Mouse (Mus musculus) megakaryocyte-erythroid progenitor cell, adult 5-6 weeks (primary cell): ENCODE measurements around the gene Rab3b. TPM values are rescaled to one million over a fixed set of nuclear protein-coding genes. Genes with fewer than 3 reads are reported as not detected.

Experiments
- ATAC-seq: replicated peaks from 2 replicates; pipeline ENCODE4 v1.8.0; 2016; ENCODE audit warnings: mild to moderate bottlenecking, inconsistent platforms; ENCODE audit not compliant: severe bottlenecking, poor library complexity, low FRiP score, low TSS enrichment
- total RNA-seq, 2 experiments: library from RNA; stranded (forward) in 1 of 2; stranded (reverse) in 1 of 2; fragments of 200-1000, 215-1000 nt in 1 of 2; fragments of >200 nt in 1 of 2; fragmentation: Nextera tagmentation in 1 of 2; gene quantifications; 2 replicates each; pipeline ENCODE4 v1.2.3; 2014 to 2017

Gene Rab3b
- total RNA-seq, 2 experiments from 2014 or later, result not detected

GRCm38 (mm10) chr4:108940681-108941473, 62.0 kb downstream of the Rab3b start:
- no peak for ATAC-seq

DNA sequence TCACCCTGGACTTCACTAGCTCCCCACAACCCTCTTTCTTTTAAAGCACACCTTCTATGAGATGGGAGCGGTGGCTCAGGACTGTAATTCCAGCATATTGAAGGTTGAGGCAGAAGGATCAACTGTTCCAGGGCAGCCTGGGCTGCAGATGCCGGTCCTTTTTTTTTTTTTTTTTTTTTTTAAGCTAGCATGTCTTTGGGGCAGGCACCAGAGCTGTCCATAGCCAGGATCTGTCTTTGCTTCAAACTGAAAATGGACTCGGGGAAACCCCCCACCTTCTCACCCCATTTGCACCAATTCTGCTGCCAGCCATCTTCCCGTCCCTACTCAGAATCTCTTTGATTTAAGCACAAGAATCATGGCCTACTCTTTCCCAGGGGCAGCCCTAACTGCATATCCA, 63.3 kb downstream of the Rab3b start:
- ATAC-seq, result no peak

DNA sequence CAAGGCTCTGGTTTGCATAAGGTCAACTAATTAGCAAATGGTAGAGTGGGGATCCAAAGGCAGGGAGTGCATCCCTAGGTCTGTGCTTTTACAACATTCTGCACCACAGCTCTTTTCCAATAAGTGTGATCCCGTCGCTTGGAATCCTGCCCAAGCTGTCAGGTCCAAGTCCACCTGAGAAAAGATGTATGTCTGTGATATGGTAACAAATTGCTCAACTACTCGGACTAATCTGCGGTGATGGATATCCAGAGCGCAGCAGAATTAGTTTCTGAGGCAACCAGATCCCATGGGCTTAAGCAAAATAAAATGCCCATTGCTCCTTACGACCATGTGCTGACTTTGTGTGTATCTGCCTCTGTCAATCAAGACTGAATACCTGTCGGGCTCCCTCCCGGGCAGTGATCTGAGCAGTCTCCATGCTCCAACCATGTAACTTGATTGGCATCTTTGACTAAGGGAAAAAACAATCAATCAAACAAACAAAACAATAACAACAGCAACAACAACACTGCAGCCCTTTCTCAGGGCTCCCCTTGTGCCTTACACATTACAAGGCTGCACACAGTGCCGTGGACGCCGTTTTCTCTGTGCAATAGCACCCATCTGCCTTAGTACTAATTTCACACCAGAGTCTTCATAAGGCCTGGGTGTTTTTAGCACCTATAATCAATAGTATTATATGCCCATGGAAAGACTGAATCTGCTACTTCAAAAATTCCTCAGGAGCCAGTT, 64.3 kb downstream of the Rab3b start:
- ATAC-seq, result no peak

DNA sequence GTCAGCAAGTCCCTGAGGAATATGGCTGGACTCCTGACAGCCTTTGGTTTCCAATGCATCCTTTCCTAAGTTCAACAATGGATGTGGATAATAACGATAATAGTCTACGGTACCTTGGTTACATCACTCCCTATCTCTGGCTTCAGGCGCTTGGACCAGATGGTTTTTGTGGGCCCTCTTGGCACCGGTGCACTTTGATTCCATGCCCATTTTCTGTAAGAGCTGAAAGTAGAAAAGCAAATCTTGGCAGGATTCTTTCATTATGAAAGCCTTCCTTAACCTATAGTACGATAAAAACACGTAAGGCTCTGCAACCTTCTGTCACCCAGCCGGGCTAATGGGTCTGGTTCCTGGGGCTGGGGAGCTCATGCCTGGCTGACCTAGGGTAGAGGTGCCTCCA, 70.3 kb downstream of the Rab3b start:
- no peak for ATAC-seq

DNA sequence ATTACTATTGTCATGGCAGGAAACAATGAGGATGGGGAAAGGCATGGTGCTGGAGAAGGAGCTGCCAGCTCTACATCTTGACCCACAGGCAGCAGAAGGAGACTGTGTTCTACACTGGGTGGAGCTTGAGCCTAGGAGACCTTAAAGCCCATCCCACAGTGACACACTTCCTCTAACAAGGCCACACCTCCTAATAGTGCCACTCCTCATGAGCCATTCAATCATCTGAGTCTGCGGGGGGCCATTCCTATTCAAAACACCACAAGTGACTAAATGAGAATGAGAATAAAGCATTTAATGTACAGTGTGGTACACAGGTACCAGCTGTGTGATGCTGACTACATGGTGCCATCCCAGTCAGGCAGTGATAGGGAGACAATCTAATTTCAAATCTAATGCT, 71.3 kb downstream of the Rab3b start:
- ATAC-seq, result no peak

DNA sequence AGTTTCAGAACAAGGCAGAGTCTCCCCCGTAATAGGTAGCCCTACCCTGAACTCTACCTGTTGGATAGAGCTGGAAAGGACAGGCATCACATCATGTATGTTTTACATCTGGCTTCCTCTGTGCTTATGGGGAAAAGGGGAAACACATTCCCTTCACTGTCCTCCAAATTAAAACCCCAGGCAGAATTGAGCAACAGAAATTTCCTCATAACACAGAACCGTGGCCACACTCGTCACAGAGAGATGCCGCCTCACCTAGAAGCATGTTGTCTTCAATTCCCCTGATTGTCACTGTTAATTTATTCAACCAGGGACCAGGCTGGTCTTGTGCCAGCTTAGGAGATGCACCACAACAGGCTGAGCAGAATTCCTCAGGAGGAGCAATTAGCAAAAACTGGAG, 72.8 kb downstream of the Rab3b start:
- no peak for ATAC-seq

GRCm38 (mm10) chr4:108959696-108960095, 80.8 kb downstream of the Rab3b start:
- no peak for ATAC-seq

GRCm38 (mm10) chr4:108960619-108961460, 82.0 kb downstream of the Rab3b start:
- ATAC-seq, result peak; percentile 99

- no peak for ATAC-seq
Measured at GRCm38 (mm10) chr4:108963017-108963416, 84.2 kb downstream of the Rab3b start.

DNA sequence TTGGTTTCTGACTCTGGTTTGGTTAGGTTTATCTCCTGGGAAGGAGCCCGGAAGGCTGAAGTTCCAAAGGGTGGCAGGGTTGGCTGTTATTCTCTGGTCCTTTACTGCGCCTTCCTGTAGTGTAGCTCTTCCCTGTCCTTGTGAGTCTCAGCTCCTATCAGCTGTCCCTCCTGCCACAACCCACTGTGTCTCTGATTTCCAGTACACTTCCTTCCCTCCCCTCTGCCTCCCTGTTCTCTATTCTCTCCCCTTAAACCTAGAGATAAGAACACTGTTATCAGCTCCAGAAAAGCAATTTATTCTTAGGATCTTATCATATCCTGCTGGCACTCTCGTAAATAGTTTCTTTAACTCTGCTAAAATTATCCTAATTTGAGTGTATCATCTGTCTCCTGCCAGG, 90.7 kb downstream of the Rab3b start:
- ATAC-seq, result no peak

DNA sequence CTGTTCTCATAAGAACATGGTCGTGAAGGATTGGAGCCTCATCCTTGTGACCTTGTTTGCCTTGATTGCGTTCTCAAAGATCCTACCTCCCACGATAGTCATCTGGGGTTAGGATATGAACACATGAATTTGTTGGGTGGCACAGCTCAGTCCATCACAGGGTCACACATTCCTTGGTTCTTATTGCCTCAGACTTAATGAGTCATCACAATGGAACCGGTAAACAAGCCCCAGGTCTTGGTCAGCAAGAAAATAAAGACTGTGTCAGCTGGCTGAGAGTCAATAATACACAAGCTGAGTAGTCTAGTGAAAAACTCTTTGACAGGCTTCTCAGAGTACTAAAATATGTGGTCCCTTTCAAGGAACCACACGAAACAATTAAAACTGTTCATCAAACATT, 92.2 kb downstream of the Rab3b start:
- ATAC-seq, result no peak

DNA sequence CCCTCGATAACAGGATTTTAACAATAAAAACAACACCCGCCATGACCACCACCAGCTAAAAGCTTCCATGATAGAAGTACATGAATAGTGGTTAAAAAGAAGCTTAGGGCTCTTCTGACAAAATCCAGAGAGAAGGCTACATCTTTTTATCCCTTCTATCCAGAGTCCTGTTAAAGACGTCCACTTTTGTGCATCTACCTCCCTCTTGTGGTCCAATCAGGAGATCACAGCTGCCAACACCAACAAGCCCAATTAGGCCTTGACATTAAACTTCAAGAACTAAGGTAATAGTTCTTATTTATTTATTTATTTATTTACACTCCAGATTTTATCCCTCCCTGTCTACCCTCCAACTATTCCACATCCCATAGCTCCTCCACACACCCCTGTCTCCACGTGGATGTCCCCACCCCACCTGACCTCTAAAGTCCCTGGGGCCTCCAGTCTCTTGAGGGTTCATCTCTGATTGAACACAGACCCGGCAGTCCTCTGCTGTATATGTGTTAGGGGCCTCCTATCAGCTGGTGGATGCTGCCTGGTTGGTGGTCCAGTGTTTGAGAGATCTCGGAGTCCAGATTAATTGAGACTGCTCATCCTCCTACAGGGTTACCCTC, 97.7 kb downstream of the Rab3b start:
- ATAC-seq, result peak; percentile 94

GRCm38 (mm10) chr4:108986833-108987472, 108.1 kb downstream of the Rab3b start:
- no peak for ATAC-seq

- no peak for ATAC-seq
Measured at GRCm38 (mm10) chr4:108987473-108987842, 108.6 kb downstream of the Rab3b start.

DNA sequence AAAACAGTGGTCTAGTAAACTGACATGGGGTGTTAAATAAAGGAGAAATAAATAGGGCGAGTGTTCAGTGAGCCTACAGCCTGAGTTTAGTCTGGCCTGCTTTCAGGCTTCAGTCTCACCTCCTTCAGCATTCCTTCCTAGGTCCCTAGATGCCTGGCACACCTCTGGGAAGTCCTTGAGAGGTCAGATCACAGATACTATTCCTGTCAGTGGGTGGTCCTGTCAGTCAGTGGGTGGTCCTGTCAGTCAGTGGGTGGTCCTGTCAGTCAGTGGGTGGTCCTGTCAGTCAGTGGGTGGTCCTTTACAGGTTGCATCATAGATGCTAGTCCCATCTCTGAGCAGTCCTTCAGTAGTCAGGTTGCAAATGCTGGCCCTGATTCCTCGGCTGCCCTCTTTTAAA, 110.6 kb downstream of the Rab3b start:
- ATAC-seq, result no peak

DNA sequence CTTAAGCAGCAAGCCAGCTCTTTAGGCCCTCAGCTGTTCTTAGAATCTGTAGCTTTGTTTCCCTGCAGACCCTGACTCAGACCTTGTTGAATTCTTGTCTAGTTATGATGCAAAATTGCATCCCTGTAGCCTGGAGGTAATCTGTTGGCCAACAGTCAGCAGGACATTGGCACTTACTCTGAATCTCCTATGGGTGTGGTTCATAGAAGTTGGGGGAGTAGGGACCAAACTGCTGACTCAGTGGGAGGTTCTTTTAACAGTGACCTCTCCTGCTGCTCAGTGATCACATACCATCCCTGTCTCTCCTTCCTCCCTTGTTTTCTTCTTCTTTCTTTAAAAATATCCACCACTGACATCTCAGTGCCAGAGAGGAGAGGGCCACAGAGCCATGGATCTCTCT, 111.2 kb downstream of the Rab3b start:
- ATAC-seq, result peak; percentile 87

DNA sequence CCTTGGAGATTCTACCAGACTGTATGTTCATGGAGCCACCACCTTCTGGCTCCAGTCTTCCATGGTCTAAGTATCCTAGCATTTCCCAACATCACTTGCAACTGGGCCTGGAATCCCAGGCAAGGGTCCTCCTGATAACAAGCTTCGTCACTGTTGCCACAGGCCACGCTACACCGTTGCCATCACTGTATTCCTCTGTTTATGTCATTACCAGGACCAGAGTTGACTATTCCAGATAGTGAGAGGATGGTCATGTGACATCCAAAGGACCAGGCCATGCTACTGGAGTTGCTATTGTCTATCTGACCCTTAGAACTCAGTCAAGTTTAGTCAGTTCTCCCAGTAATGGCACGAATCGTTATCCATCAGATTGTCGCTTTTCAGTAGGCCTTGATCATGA, 111.7 kb downstream of the Rab3b start:
- no peak for ATAC-seq

- ATAC-seq, result no peak
Measured at GRCm38 (mm10) chr4:108991811-108992210, 112.9 kb downstream of the Rab3b start.
